Mouse (Mus musculus) cerebellum, adult 2 months (tissue): ENCODE measurements around the gene March5.

Source experiments
- CTCF ChIP-seq: fragments of 200-500 bp; IDR thresholded peaks from 2 replicates; pipeline ENCODE4 v1.5.1; 2011; ENCODE audit warnings: low read depth, mild to moderate bottlenecking, control low read depth, low read length, moderate library complexity, borderline replicate concordance; ENCODE audit not compliant: insufficient read depth
- POLR2A ChIP-seq: fragments of 200-500 bp; IDR thresholded peaks from 2 replicates; pipeline ENCODE4 v1.6.1; 2011; ENCODE audit warnings: low read length, control low read depth, borderline replicate concordance; ENCODE audit not compliant: insufficient read depth

DNA sequence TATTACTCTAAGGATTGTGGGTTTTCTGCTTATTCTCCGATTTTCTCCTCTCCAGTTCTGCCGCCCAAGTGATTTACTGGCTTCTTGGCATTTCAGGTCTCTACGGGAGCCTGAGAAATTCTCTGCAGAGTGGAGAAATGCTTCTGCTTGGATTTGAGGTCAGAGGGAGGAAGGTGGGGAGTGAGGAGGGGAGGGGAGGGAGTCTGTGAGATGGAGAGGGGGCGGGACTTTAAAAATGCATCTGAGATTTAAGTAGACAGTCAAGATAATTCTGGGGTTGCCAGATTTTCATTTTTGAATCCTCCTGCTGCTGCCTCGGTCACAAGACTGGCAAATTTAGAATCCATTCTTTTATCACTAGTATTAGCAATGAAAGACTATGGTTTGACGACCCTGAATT lies 31.4 kb upstream of the March5 start:
- no peak for TF ChIP-seq CTCF
- TF ChIP-seq POLR2A: peak; percentile 44; the same call in 1 of the 2 replicates
